Mouse (Mus musculus): ENCODE data around the gene Gm17359.

DNA sequence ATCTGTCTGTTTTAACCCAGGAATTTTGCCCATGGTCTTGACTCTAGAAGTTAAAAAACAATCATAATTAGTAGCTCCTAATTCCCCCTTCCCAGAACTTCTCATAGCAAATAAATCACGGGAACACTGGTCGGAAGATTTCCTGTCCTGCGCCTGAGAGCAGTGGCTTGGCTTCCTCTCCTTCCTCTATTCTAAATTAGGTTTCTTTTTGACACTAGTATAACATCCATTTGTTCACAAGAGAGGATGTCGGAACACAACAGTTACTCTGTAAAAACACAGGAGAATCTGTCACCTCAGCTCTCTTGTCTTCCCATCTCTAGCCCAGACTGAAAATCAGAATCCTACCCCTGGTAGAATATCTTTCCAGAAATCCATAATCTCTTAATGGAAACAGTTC, 44.9 kb downstream of the Gm17359 start:
- TF ChIP-seq CTCF (IDR thresholded peaks at IDR 0.05; ENCODE audit: control insufficient read depth, insufficient read depth, low read length): no peak
- TF ChIP-seq POLR2A (IDR thresholded peaks at IDR 0.05; ENCODE audit: borderline replicate concordance, control insufficient read depth, low read depth, low read length): no peak

All from bone marrow, adult 2 months (tissue).